15 mouse cellular contexts compared by ENCODE assay signal in the genomic region with DNA sequence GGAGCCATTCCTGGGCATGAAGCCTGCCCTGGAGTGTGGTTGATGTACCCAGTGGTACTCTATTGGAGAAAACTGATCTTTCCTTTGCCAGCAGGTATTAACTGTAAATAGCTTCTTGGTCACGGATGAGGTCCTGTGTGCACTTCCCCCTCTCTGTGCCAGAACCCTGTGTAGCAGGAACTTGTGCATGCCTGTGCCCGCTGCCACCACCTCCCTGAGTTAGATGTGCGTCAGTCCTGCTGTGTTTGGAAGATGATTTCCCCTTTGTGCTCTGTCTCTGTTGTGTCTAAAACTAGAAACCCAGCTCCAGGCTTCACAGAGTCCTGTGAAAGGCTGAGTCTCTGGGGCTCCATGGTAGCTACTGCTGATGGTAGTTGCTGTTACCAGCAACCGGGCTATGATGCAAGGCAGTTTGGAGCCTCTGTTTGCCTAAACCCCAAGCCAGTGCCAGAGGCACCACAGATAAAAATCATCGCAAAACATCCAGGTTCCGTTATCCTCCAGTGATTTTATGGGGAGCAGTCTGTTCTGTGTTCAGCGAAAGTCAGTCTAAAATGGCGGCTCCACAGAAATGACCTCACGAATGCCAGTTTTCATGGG. TPM values are rescaled to one million over a fixed set of nuclear protein-coding genes. Genes with fewer than 3 reads are reported as not detected.
DNase-seq lines count a peak whose midpoint lies in the region; ATAC-seq lines count a peak whose summit lies in the region.
"Had no signal": no experiment of that assay in that cellular context is flagged by ENCODE, and none has a peak within 500 bp of the region (broad histone marks: within the 10 kb centered on the region; RNA-seq: fewer than 3 reads in every experiment).

No protein-coding gene starts in this region.

- no peak for DNase-seq in neural tube, embryonic 11.5 days (ENCODE audit: low spot score)
- DNase-seq in neural tube, embryonic 10.5 days (ENCODE audit: extremely low spot score, low spot score) = no peak
- no peak for DNase-seq in hindbrain, embryonic 11.5 days (ENCODE audit: low spot score)
- DNase-seq in kidney, postnatal 36 days = peak; percentile 51 to 60
- DNase-seq in adrenal gland, postnatal 14 days = no peak
- DNase-seq in frontal cortex, postnatal 36 days (ENCODE audit: low spot score in 2 of 2) = no peak
- no peak for DNase-seq in Muller cell, postnatal 12 days (ENCODE audit: inconsistent ontology term)
- DNase-seq: adrenal gland, postnatal 25 days; heart, adult 2 months; spleen, adult 18-20 months; thymus, postnatal 25 days had no signal

- 83% methylated on average over 9 of the region's 9 CpGs for WGBS in neural tube, embryonic 11.5 days
- 84% methylated on average over 9 of the region's 9 CpGs for WGBS in hindbrain, embryonic 11.5 days

- no peak for ATAC-seq in neural tube, embryonic 11.5 days (ENCODE audit: insufficient read depth, low FRiP score, low TSS enrichment)
- ATAC-seq in hindbrain, embryonic 11.5 days (ENCODE audit: low FRiP score) = no peak
- ATAC-seq in inflammation-experienced regulatory T-cells, adult 6 months = no peak

- H3K9me3 ChIP-seq in neural tube, embryonic 11.5 days (ENCODE audit: control insufficient read depth, low read length) = no peaks in the 10 kb centered on the region
- H3K9me3 ChIP-seq in hindbrain, embryonic 11.5 days (ENCODE audit: control insufficient read depth, low read length) = no peaks in the 10 kb centered on the region
- H3K9me3 ChIP-seq: liver, embryonic 15.5 days had no signal

- H3K36me3 ChIP-seq in neural tube, embryonic 11.5 days (ENCODE audit: control insufficient read depth, insufficient read depth, low read length) = no peaks in the 10 kb centered on the region
- no peaks in the 10 kb centered on the region for H3K36me3 ChIP-seq in hindbrain, embryonic 11.5 days (ENCODE audit: control insufficient read depth, insufficient read depth, low read length)
- H3K36me3 ChIP-seq: liver, embryonic 15.5 days had no signal

- H3K4me1 ChIP-seq in neural tube, embryonic 11.5 days (ENCODE audit: control insufficient read depth, insufficient read depth, low read length) = peaks cover 42% of the 10 kb centered on the region
- peaks cover 32% of the 10 kb centered on the region for H3K4me1 ChIP-seq in hindbrain, embryonic 11.5 days (replicated peaks; ENCODE audit: control insufficient read depth, insufficient read depth, low read length)

- H3K4me3 ChIP-seq in neural tube, embryonic 11.5 days (ENCODE audit: low read depth, low read length) = no peak overlapping the region
- H3K4me3 ChIP-seq in hindbrain, embryonic 11.5 days (ENCODE audit: low read depth, low read length) = no peak overlapping the region
- H3K4me3 ChIP-seq: heart, adult 2 months; liver, embryonic 15.5 days; myocyte had no signal

- H3K27me3 ChIP-seq in neural tube, embryonic 11.5 days (ENCODE audit: control insufficient read depth, insufficient read depth, low read length) = no peaks in the 10 kb centered on the region
- no peaks in the 10 kb centered on the region for H3K27me3 ChIP-seq in hindbrain, embryonic 11.5 days (ENCODE audit: control insufficient read depth, insufficient read depth, low read length)

- H3K9ac ChIP-seq in neural tube, embryonic 11.5 days (ENCODE audit: low read length) = no peak overlapping the region
- H3K9ac ChIP-seq in hindbrain, embryonic 11.5 days (ENCODE audit: low read depth, low read length) = no peak overlapping the region
- H3K9ac ChIP-seq: liver, embryonic 15.5 days had no signal

- H3K4me2 ChIP-seq in neural tube, embryonic 11.5 days (ENCODE audit: low read depth) = no peak overlapping the region
- H3K4me2 ChIP-seq in hindbrain, embryonic 11.5 days (replicated peaks; ENCODE audit: low read depth, low read length) = no peak overlapping the region
- H3K4me2 ChIP-seq: liver, embryonic 15.5 days had no signal

- peak overlapping the region; percentile 69 for H3K27ac ChIP-seq in neural tube, embryonic 11.5 days (ENCODE audit: low read depth, low read length)
- H3K27ac ChIP-seq in hindbrain, embryonic 11.5 days (ENCODE audit: low read depth, low read length) = peak overlapping the region; percentile 56
- H3K27ac ChIP-seq: heart, adult 2 months; liver, embryonic 15.5 days had no signal

RNA-seq across cellular contexts. Expression of a gene that starts 19.6 kb away (rescaled TPM):
- polyA plus RNA-seq in neural tube, embryonic 11.5 days (2014; fragmentation: Nextera tagmentation; extraction: Ambion mirVana) = 8,277 and 8,733 TPM in 2 replicates
- polyA plus RNA-seq in hindbrain, embryonic 11.5 days (2014; fragmentation: Nextera tagmentation; extraction: Ambion mirVana) = 8,897 and 9,833 TPM in 2 replicates
- total RNA-seq in adrenal gland, postnatal 14 days (2021) = 124 and 185 TPM in 2 replicates
- 100 to 1,000 TPM; 206 to 351 (median 217) TPM for polyA plus RNA-seq in inflammation-experienced regulatory T-cells, adult 6 months (2017; shearing (Covaris generic))

RNA-seq across cellular contexts. Expression of a gene that starts 19.8 kb away (rescaled TPM):
- not detected in 2 replicates for polyA plus RNA-seq in neural tube, embryonic 11.5 days (2014; fragmentation: Nextera tagmentation; extraction: Ambion mirVana)
- polyA plus RNA-seq in hindbrain, embryonic 11.5 days (2014; fragmentation: Nextera tagmentation; extraction: Ambion mirVana) = not detected in 2 replicates
- total RNA-seq in adrenal gland, postnatal 14 days (2021) = not detected in 2 replicates
- not detected for polyA plus RNA-seq in inflammation-experienced regulatory T-cells, adult 6 months (2017; shearing (Covaris generic))
- total RNA-seq: adrenal gland, postnatal 25 days; heart, adult 2 months had no signal
- polyA plus RNA-seq: embryonic facial prominence, embryonic 11.5 days; liver, embryonic 15.5 days had no signal

RNA-seq across cellular contexts. Expression of a gene that starts 38.8 kb away (rescaled TPM):
- 1,967 and 2,051 TPM in 2 replicates for polyA plus RNA-seq in neural tube, embryonic 11.5 days (2014; fragmentation: Nextera tagmentation; extraction: Ambion mirVana)
- 1,792 and 1,905 TPM in 2 replicates for polyA plus RNA-seq in hindbrain, embryonic 11.5 days (2014; fragmentation: Nextera tagmentation; extraction: Ambion mirVana)
- total RNA-seq in adrenal gland, postnatal 14 days (2021) = 337 and 342 TPM in 2 replicates
- 100 to 1,000 TPM; 459 to 882 (median 544) TPM for polyA plus RNA-seq in inflammation-experienced regulatory T-cells, adult 6 months (2017; shearing (Covaris generic))

RNA-seq across cellular contexts. Expression of a gene that starts 55.1 kb away (rescaled TPM):
- 7.1 and 8.9 TPM in 2 replicates for polyA plus RNA-seq in neural tube, embryonic 11.5 days (2014; fragmentation: Nextera tagmentation; extraction: Ambion mirVana)
- 9.4 and 13.4 TPM in 2 replicates for polyA plus RNA-seq in hindbrain, embryonic 11.5 days (2014; fragmentation: Nextera tagmentation; extraction: Ambion mirVana)
- 21.4 and 26.3 TPM in 2 replicates for total RNA-seq in adrenal gland, postnatal 14 days (2021)
- 10 to 100 TPM; 17.3 to 46.9 (median 39.3) TPM for polyA plus RNA-seq in inflammation-experienced regulatory T-cells, adult 6 months (2017; shearing (Covaris generic))

RNA-seq across cellular contexts. Expression of a gene that starts 56.6 kb away (rescaled TPM):
- polyA plus RNA-seq in neural tube, embryonic 11.5 days (2014; fragmentation: Nextera tagmentation; extraction: Ambion mirVana) = 109 and 112 TPM in 2 replicates
- polyA plus RNA-seq in hindbrain, embryonic 11.5 days (2014; fragmentation: Nextera tagmentation; extraction: Ambion mirVana) = 93.2 and 95.2 TPM in 2 replicates
- total RNA-seq in adrenal gland, postnatal 14 days (2021) = 200 and 223 TPM in 2 replicates
- 100 to 1,000 TPM in 1 of 3 experiments, 10 to 100 TPM in 2; 70.4 to 203 (median 83.7) TPM for polyA plus RNA-seq in inflammation-experienced regulatory T-cells, adult 6 months (2017; shearing (Covaris generic))

Comparison
In these comparisons a context has a peak if more than half of its experiments do, and no peak if none do; other contexts are left out.
1. DNase-seq: peak in kidney, postnatal 36 days (2 of 2); none in neural tube, embryonic 11.5 days (single experiment), neural tube, embryonic 10.5 days (single experiment), hindbrain, embryonic 11.5 days (single experiment), adrenal gland, postnatal 14 days (single experiment), frontal cortex, postnatal 36 days (0 of 2) and Muller cell, postnatal 12 days (single experiment).
2. RNA of a gene that starts 19.6 kb away (polyA plus RNA-seq): 8,897 to 9,833 TPM in hindbrain, embryonic 11.5 days and 8,277 to 8,733 TPM in neural tube, embryonic 11.5 days; 206 to 351 TPM in inflammation-experienced regulatory T-cells, adult 6 months; every median in the first group is over 10 times any median in the second.